Mouse (Mus musculus): ENCODE data around the gene Gm45062. TPM values are rescaled to one million over a fixed set of nuclear protein-coding genes. Genes with fewer than 3 reads are reported as not detected.

The Gm45062 gene
- polyA plus RNA-seq, 1 experiment from 2014 or later = 5.5 TPM

DNA sequence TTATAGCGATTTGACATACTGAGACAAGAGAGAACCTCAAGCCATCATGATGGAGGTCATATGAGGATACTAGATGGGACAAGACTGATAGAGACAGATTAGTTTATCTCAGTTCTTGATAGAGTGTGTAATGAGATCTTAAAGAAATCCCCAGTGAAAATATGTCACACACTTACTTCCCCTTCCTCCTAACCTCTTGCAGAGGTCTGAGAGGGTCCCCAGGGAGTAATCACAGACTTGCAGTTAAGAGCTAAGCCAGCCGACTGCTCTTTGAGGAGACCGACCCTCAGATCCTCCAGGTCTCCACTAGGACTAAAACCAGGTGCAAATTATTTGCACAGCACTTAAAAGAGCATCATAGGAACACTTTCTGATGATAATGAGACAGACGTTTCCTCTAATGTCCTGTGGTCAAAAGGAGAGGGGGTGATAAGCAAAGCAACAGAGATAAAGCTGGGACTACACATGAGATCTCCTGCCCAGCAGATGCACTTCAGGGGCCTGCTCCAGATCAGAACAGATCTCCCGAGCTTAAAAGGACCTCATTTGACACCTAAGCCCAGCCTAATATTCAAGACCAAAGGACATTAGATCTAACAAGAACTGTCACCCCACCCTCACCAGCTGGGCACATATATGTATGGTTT, 372.9 kb downstream of the Gm45062 start:
- H3K4me1 ChIP-seq (replicated peaks) = no peaks in the 10 kb centered on the region
- no peak overlapping the region for H3K9ac ChIP-seq
- H3K4me2 ChIP-seq = no peak overlapping the region
- no peaks in the 10 kb centered on the region for H3K27me3 ChIP-seq
- no peaks in the 10 kb centered on the region for H3K36me3 ChIP-seq
- H3K9me3 ChIP-seq (replicated peaks) = no peaks in the 10 kb centered on the region
- no peak overlapping the region for H3K27ac ChIP-seq
- H3K4me3 ChIP-seq = no peak overlapping the region
- no peak for ATAC-seq (replicated peaks; ENCODE audit: insufficient number of reproducible peaks, insufficient read depth, low FRiP score, low read depth)
- WGBS = 41% methylated on average over 5 of the region's 5 CpGs

DNA sequence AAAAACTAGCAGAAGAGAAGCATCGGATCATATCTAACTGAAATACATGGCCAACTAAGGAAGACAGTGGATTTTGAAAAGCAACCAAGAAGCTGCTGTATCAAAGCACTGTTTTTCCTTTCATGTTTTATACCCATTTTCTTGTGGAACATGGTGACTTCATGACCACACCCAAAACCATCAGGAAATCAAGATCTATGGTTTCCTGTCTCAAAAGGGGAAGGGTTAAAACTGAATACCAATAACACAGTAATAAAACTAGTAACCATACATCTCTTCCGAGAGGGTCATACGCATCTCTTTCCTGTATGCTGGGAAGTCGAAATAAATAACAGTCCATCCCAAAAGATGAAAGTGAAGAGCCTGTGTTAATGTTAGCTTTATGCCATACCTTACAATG, 373.5 kb downstream of the Gm45062 start:
- Histone ChIP-seq H3K4me3 (no peak overlapping the region), H3K27me3 (no peaks in the 10 kb centered on the region), H3K36me3 (no peaks in the 10 kb centered on the region), H3K4me1 (replicated peaks) (no peaks in the 10 kb centered on the region), H3K4me2 (no peak overlapping the region), H3K9ac (no peak overlapping the region), H3K9me3 (replicated peaks) (no peaks in the 10 kb centered on the region), H3K27ac (no peak overlapping the region)
- 85% methylated on average over 4 of the region's 4 CpGs for WGBS
- ATAC-seq (replicated peaks; ENCODE audit: insufficient number of reproducible peaks, insufficient read depth, low FRiP score, low read depth) = no peak

DNA sequence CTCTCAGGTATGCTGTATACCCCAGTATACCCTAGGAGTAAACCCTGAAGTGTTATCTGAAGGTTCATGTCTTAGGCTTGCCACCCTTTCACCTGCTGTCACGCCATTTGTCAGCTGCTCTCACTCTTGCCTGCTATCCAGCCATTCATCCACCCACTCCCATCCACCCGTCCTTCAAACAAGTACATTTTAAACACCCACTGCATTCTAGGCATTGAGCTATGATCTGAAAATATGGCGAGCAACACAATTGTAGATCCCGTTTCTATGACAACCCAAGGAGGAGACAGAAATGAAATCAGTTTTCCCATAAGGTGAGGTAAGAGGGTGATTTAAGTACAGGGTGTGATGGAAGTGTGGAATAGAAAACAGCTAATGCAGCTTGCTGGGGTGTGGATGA, 378.9 kb downstream of the Gm45062 start:
- no peak overlapping the region for H3K27ac ChIP-seq
- 87% methylated on average over 4 of the region's 4 CpGs for whole genome bisulfite sequencing
- H3K4me1 ChIP-seq (replicated peaks) = no peaks in the 10 kb centered on the region
- H3K9me3 ChIP-seq (replicated peaks) = no peaks in the 10 kb centered on the region
- no peak overlapping the region for H3K9ac ChIP-seq
- no peaks in the 10 kb centered on the region for H3K36me3 ChIP-seq
- no peak overlapping the region for H3K4me3 ChIP-seq
- no peak overlapping the region for H3K4me2 ChIP-seq
- ATAC-seq (replicated peaks; ENCODE audit: insufficient number of reproducible peaks, insufficient read depth, low FRiP score, low read depth) = no peak
- H3K27me3 ChIP-seq = no peaks in the 10 kb centered on the region

DNA sequence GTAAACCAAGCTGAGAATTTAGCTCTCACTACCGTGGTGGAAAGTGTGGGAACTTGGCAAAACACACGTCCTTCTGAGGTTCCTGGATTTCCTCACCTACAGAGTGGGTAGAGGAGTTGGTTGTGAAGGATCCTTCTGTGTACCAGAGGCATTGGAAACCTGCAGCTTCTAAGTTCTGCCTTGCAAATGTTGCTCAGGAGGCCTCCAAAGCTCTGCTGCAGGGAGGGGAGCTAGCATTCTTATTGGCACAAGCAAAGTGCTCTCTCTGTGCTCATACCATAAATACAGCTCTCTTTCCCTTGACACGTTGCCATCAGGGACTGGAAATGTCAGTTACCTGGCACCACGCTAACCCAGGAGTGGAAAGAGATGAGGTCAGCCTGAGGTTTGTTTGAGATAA, 379.6 kb downstream of the Gm45062 start:
- Histone ChIP-seq H3K9me3 (replicated peaks) (no peaks in the 10 kb centered on the region), H3K4me3 (no peak overlapping the region), H3K36me3 (no peaks in the 10 kb centered on the region), H3K9ac (no peak overlapping the region), H3K27me3 (no peaks in the 10 kb centered on the region), H3K4me1 (replicated peaks) (no peaks in the 10 kb centered on the region), H3K4me2 (no peak overlapping the region), H3K27ac (no peak overlapping the region)
- WGBS = 64% methylated on average over 4 of the region's 4 CpGs
- no peak for ATAC-seq (replicated peaks; ENCODE audit: insufficient number of reproducible peaks, insufficient read depth, low FRiP score, low read depth)

DNA sequence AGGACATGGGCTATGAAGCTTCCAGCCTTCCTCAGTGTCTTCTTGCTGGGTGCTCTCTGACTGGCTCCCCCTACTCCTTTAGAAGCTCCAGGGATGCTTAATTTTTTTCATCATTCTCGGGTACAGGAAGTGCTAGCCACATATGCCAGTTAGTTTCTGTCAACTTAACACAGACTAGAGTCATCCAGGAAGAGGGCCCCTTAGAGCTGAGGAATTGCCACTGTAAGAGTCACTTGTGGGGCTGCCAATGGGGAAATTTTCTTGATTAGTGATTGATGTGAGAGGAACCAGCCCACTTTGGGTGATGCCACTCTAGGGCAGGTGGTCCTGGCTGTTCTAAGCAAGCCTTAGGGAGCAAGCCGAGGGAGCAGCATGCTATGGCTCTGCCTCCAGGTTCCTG, 380.3 kb downstream of the Gm45062 start:
- Histone ChIP-seq H3K27me3 (no peaks in the 10 kb centered on the region), H3K27ac (no peak overlapping the region), H3K4me2 (no peak overlapping the region), H3K4me3 (no peak overlapping the region), H3K36me3 (no peaks in the 10 kb centered on the region), H3K9ac (no peak overlapping the region), H3K4me1 (replicated peaks) (no peaks in the 10 kb centered on the region), H3K9me3 (replicated peaks) (no peaks in the 10 kb centered on the region)
- ATAC-seq (replicated peaks; ENCODE audit: insufficient number of reproducible peaks, insufficient read depth, low FRiP score, low read depth) = no peak
- 74% methylated on average over 2 of the region's 2 CpGs for WGBS

DNA sequence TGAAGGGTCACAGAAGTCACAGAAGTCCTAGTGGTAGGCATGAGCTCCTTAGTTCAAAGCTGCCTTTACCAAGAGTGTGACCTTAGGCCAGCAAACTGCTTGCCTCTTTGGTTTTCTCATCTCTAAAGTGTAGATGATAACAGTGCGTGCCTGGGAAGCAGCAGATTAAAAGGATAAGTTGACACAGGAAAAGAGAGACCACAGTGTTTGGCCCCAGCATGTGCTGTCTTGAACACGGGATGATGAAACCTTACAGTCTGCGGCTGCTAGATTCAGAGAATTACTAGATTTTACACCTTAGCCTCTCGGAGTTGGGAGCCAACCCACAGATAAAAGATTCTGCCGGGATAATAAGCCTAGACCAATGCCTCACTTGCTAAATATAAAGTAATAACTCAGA, 381.6 kb downstream of the Gm45062 start:
- no peaks in the 10 kb centered on the region for H3K36me3 ChIP-seq
- no peaks in the 10 kb centered on the region for H3K9me3 ChIP-seq (replicated peaks)
- H3K9ac ChIP-seq = no peak overlapping the region
- H3K4me2 ChIP-seq = no peak overlapping the region
- H3K4me1 ChIP-seq (replicated peaks) = no peaks in the 10 kb centered on the region; the same call in 1 of the 2 replicates
- no peaks in the 10 kb centered on the region for H3K27me3 ChIP-seq
- WGBS = 82% methylated on average over 5 of the region's 5 CpGs
- H3K4me3 ChIP-seq = no peak overlapping the region
- H3K27ac ChIP-seq = no peak overlapping the region
- no peak for ATAC-seq (replicated peaks; ENCODE audit: insufficient number of reproducible peaks, insufficient read depth, low FRiP score, low read depth)

DNA sequence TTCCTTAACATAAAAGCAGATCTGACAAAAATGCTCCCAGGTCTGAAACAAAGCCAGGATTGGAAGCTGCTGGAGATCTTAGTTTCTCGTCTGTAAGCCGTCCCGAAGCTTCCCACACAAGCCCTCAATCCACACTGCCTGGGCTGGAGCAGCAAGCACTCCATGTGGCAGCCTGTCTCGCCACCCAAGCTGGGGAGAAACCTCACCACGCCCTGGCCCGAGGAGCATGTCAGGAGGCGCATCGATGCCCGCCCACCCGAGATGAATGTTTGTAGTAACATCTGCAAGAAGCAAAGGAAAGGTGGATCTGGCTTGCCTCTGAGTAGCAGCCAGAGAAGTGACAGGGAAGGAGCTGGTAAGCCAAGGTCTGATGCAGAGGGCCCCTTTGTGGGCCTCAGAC, 385.5 kb downstream of the Gm45062 start:
- Histone ChIP-seq H3K27ac (no peak overlapping the region), H3K36me3 (no peaks in the 10 kb centered on the region), H3K9me3 (replicated peaks) (no peaks in the 10 kb centered on the region), H3K27me3 (no peaks in the 10 kb centered on the region), H3K9ac (no peak overlapping the region), H3K4me3 (no peak overlapping the region), H3K4me2 (no peak overlapping the region), H3K4me1 (replicated peaks) (peaks cover 5% of the 10 kb centered on the region)
- ATAC-seq (replicated peaks; ENCODE audit: insufficient number of reproducible peaks, insufficient read depth, low FRiP score, low read depth) = no peak
- 83% methylated on average over 10 of the region's 10 CpGs for WGBS

DNA sequence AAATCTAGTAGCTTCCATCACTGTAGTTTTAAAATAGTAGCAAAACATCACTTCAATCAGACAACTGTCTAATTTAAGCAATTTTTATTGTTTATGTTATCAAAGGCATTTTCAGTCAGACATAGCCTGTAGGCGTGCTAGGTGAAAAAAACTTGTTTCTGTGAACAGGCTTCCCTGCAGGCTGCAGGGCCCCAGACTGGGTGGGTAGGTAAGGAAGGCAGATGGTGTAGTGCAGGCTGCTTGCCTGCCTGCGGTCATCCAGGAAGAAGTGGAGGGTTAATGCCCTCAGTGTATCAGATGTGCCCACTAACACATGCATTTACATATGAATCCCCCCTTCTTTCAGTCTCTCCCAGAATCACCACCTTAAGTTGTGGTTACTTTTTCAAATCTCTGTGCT, 386.5 kb downstream of the Gm45062 start:
- Histone ChIP-seq H3K36me3 (no peaks in the 10 kb centered on the region), H3K27ac (no peak overlapping the region), H3K4me2 (no peak overlapping the region), H3K9ac (no peak overlapping the region), H3K9me3 (replicated peaks) (no peaks in the 10 kb centered on the region), H3K4me3 (no peak overlapping the region), H3K27me3 (no peaks in the 10 kb centered on the region), H3K4me1 (replicated peaks) (peaks cover 5% of the 10 kb centered on the region)
- 89% methylated on average over 2 of the region's 2 CpGs for WGBS
- no peak for ATAC-seq (replicated peaks; ENCODE audit: insufficient number of reproducible peaks, insufficient read depth, low FRiP score, low read depth)

Other genes starting within 250 kb of the Gm45062 start
- gene Col28a1, start 66.8 kb upstream of the Gm45062 start, polyA plus RNA-seq (2015; fragmentation: Nextera tagmentation; extraction: Ambion mirVana) = 0.19 and 0.34 TPM in 2 replicates
- 15.6 and 17.0 TPM in 2 replicates for gene Mios, start 50.2 kb upstream of the Gm45062 start, polyA plus RNA-seq (2015; fragmentation: Nextera tagmentation; extraction: Ambion mirVana)
- gene Rpa3, start 277 bp upstream of the Gm45062 start, polyA plus RNA-seq (2015; fragmentation: Nextera tagmentation; extraction: Ambion mirVana) = 83.1 and 109 TPM in 2 replicates
- gene Umad1, start 162 bp upstream of the Gm45062 start, polyA plus RNA-seq (2015; fragmentation: Nextera tagmentation; extraction: Ambion mirVana) = 23.1 and 23.2 TPM in 2 replicates

Data from heart, embryonic 15.5 days (tissue).